Mouse (Mus musculus) frontal cortex, postnatal 25 days (tissue): ENCODE measurements around the gene Sfxn5.

Source experiments
- DNase-seq, 2 experiments: peaks; one replicate each; pipeline ENCODE4 v3.0.0; 2022; ENCODE audit warnings: low spot score in 2 of 2

The Sfxn5 gene

GRCm38 (mm10) chr6:85234796-85235195, 98.4 kb downstream of the Sfxn5 start:
- DNase-seq, result no peak

GRCm38 (mm10) chr6:85232836-85233623, 100.2 kb downstream of the Sfxn5 start:
- no peak for DNase-seq

DNA sequence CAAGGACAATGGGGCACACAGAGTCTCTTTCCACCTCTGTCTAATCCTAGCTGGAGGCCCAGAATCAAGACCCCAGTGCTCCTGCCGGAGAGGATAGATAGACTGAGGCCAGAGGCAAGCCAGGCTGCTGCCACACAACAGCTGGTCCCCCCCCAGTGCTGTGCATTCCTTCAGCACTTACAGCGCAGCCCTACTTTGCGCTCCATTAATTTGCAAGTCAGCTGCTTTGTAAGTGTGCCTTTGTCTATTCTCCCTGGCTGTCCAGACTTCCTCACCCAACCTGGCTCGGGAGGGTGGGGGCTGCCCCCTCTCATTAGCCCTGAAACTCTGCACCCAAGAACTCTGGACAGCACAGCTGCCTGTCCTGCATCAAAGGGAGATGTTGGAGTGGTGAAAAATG, 101.2 kb downstream of the Sfxn5 start:
- DNase-seq, result no peak

DNA sequence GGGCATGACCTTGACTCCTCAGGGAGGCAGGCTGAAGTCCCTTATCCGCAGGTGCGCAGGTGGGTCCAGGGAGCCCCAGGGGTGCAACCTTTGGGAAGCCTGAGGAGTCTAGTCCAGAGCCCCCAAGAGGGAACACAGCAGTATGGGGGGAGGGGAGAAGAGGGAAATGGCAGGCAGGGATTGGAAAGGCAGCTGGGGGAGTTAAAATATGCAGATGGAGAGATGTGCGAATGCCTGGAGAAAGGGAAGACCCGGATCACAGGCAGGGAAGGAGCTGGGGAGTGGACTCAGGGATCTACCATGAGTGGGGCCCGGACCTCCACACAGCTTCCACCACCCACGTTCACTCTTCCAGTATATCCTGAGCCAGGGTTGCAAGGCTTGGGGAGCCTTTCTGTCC, 101.8 kb downstream of the Sfxn5 start:
- DNase-seq, result no peak

GRCm38 (mm10) chr6:85230762-85231161, 102.5 kb downstream of the Sfxn5 start:
- DNase-seq, result no peak

DNA sequence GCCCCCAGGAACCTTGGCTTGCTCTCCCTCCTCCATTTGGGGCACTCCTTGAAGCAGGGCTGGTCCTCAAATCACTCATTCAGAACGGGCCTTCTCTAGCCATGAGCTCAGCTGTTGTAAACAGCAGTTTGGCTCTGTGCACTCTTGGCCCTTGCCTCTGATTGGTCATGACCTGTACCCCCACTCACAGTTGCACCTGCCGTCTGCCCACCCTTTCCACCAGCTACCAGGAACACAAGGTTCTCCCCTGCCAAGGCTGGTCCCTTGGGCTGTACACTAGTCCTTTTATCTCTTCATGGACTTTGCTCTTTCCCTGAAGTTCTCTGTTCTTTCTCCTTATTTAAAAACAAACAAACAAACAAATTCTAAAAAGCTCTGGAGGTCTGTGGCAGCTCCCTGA, 105.7 kb downstream of the Sfxn5 start:
- no peak for DNase-seq

DNA sequence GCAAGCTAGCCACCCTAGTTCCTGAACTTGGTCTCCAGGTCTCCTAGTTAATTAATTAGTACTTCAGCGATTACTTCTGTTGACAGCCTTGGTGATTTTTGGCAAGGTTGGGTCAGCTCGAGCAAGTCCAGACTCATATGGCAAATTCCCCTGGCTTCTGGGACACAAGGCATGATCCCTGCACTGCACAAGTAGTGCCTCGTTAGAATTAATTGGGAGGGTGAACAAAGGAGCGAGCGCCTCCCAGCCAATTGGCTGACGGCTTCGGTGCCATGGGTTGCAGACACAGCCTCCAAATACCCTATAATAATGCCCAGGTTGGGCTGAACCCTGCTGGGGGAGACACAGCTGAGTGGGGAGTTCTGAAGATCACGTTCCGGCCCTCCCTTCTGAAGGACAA, 106.7 kb downstream of the Sfxn5 start:
- DNase-seq, result no peak

GRCm38 (mm10) chr6:85224442-85224891, 108.8 kb downstream of the Sfxn5 start:
- DNase-seq, result no peak

DNA sequence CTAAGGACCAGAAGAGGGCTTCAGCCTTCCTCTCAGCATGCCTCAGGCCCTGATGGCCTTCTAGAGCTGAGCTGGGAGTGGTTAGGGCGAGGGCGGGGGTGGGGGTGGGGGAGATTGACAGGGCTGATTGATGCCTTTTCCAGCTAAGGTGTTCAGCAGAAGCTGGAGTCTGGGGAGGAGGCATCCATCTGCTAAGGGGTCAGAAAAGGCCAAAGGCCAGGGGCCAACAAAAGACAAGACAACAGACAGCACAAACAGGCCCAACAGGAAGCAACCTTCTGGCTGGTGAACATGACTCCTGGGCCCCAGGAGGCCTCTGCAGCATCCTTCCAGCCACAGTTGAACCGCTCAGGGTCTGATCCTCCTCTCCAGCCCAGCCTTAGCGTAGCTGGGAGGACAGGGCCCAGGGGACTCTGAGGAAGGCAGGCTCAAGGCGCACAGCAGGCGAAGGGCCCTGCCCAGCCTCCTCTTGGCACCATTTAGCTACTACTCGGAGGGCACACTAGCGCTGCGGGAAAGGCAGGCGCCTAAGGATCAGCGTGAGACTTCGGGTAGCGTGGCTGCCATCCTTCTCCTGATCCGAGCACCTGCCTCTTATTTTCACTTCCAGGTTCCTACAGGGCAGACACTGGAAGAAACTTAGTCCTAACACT, 109.6 kb downstream of the Sfxn5 start:
- DNase-seq, result no peak

GRCm38 (mm10) chr6:85222551-85222950, 110.7 kb downstream of the Sfxn5 start:
- no peak for DNase-seq

- no peak for DNase-seq
These were observed 112.3 kb downstream of the Sfxn5 start for GRCm38 (mm10) chr6:85220917-85221316.

DNA sequence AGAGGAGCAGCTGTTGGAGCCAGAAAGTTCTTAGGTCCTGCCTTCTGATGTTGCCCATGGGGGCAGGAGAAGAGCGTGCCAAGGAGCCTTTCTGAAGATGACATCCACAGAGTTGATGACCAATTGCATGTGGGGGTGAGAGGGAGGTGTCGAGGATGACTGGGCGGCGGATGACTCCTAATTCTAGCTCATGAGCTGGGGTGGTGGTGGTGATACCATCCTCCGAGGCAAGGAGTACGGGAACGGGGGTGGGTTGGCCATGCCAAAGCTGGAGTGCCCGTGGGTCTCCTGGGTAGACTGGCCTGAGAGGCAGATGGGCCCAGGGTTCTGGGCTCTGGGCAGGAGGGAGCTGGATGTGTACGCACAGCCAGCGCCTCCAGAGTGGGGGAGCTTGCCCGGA, 113.5 kb downstream of the Sfxn5 start:
- DNase-seq, result no peak

- DNase-seq, result no peak
These were observed 114.4 kb downstream of the Sfxn5 start for GRCm38 (mm10) chr6:85218684-85219445.

DNA sequence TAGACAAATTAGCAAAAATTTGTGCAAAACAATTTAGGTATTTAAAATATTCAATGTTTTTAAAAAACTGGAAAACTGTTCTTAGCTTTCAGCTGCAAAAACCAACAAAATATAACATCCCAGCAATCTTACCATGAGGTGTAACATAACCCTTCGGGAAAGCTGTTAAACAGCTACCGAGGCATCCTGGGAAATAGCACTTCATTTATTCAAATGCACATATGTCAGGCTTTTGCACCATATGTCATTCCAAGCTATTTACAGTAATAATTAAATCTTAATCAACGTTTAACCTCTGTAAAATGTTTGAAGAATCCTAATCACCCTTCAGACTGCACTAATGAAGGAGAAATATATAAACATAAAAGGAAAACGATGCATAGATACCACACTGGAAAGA, 115.0 kb downstream of the Sfxn5 start:
- DNase-seq, result no peak

DNA sequence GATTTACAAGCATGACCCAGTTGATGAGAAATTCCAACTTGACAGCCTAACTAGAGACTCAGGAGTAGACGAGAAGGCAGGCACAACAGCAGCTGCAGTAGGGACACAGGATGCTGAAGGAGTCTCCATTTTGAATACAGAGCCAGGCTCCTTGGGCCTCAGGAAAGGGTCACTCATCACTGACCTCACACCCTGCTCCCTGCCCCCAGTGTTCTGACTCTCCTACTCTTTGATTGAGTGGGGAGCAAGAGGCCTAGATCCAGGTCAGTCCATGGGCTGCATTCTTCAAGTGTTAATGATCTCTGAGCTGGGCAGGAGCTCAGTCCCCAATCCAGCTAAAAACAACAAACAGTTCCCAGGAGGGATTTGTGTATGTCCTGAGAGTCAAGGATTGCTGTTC, 122.5 kb downstream of the Sfxn5 start:
- DNase-seq, result no peak

- no peak for DNase-seq
These were observed 123.8 kb downstream of the Sfxn5 start for GRCm38 (mm10) chr6:85209226-85209967.

GRCm38 (mm10) chr6:85207345-85207744, 125.9 kb downstream of the Sfxn5 start:
- DNase-seq, result no peak

DNA sequence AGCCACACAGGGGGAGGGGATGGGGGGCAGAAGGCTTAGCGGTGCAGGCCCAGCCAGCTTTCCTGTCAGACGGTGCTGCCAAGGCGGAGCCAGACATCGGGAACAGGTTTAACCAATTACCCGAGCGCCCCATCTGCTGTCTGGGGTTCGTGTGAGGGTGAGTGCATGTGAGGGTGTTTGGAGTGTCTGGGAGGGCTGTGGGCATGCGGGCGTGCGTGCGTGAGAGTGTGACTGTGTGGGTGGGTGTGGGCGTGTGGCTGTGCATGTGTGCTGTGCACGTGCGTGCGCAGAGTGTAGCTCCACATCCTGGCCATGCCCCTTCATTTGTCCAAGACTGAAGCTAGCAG, 126.3 kb downstream of the Sfxn5 start:
- DNase-seq, result no peak

DNA sequence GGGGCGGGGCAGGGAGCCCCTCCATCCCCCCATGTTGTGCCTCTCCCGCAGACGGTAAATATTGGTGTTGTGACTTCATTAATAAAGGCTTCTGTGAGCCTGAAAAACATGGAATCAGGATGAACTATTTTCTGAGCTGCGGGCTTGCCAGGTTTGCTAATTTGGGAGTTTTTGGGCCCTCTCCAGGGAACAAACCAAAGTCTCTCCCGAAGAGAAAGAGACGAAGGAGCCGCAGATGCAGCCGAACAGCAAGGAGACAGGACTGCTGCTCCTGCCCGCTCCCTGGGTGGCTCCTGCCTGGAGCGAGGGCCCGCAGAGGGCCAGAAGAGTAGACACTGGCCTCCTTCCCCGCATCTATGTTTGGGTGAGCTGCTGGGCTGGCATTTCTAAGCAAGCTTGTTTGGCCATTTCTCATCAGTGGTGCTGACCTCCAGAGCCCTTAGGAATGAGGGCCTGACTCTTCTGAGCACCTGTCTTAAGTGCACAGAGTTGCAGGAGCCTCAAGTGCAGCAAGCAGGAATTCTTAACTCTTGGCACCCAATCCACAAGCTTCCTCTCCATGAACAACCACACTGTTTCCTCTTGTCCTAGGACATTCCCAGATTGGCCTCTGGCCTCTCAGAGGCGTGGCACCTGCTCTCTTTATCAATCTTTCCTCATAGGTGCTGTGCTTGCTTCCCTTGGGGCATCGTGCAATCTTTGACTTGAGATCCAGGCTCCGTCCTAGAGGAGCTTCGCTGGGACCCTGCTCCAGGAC, 126.9 kb downstream of the Sfxn5 start:
- no peak for DNase-seq

GRCm38 (mm10) chr6:85197951-85198350, 135.3 kb downstream of the Sfxn5 start:
- DNase-seq, result no peak
